Mouse (Mus musculus) stomach, postnatal 0 days (tissue): ENCODE data around the gene AF067061.

Source experiments
- CTCF ChIP-seq: IDR thresholded peaks from 2 replicates; pipeline ENCODE4 v1.5.1; 2016; ENCODE audit warnings: antibody characterized with exemption, low read depth, mild to moderate bottlenecking, moderate library complexity
- EP300 ChIP-seq: optimal IDR thresholded peaks from 2 replicates; pipeline ENCODE3; 2016; ENCODE audit warnings: antibody characterized with exemption

DNA sequence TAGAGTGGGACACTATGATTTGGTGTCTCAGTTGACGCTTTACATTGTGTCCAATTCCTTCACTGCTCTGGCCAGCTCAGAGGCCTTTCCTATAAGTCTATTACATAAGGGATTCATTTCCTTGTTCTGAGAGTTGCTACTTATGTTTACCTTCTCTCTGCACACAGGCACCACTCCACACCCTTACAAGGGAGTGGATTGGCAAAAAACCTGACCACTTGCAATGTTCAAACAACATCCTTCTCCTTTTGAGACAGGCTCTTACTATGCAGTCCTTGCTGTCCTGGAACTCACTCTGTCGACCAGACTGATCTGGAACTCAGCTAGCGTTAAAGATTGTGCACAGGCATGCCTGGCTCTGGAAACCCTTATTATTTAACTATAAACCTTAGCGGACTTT, 47.8 kb downstream of the AF067061 start:
- no peak for TF ChIP-seq CTCF
- TF ChIP-seq EP300: no peak
